10 mouse cellular contexts compared by ENCODE assay signal in the genomic region with DNA sequence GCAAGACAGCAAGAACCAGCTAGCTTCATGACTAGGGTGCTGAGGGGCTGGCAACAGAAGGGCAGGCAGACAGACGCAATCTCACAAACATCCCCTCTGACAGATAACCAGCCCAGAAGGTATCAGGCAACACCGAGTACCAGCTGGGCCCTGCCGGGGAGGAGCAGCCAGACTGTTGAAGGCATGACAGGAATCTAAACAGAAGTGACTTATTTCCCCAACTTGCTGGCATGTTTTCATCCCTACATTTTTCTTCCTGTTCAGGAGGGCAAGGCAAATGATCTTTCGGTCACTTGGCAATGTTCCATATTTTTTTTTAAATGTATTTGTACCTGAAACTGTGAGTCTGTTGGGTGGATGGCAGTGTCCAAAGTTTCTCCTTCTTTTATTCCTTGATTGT. TPM values are rescaled to one million over a fixed set of nuclear protein-coding genes. Genes with fewer than 3 reads are reported as not detected.
DNase-seq lines count a peak whose midpoint lies in the region; ATAC-seq lines count a peak whose summit lies in the region.
"Had no signal": no experiment of that assay in that cellular context is flagged by ENCODE, and none has a peak within 500 bp of the region (broad histone marks: within the 10 kb centered on the region; RNA-seq: fewer than 3 reads in every experiment).

No protein-coding gene starts in this region.

- DNase-seq in heart, postnatal 14 days = no peak
- DNase-seq in liver = peak; percentile 67
- DNase-seq in embryo, embryonic 9.5 days (ENCODE audit: extremely low spot score) = no peak
- no peak for DNase-seq in right cerebral cortex, postnatal 14 days
- DNase-seq: thymus, postnatal 14 days had no signal

- H3K36me3 ChIP-seq in heart, embryonic 16.5 days (ENCODE audit: control insufficient read depth, insufficient read depth) = no peaks in the 10 kb centered on the region
- no peaks in the 10 kb centered on the region for H3K36me3 ChIP-seq in intestine, embryonic 15.5 days
- H3K36me3 ChIP-seq: embryonic facial prominence, embryonic 15.5 days had no signal

- H3K27ac ChIP-seq in heart, embryonic 16.5 days (ENCODE audit: low read length) = no peak overlapping the region
- H3K27ac ChIP-seq in intestine, embryonic 15.5 days = peak overlapping the region; percentile 52; the same call in 1 of the 2 replicates
- H3K27ac ChIP-seq: embryonic facial prominence, embryonic 15.5 days had no signal

- ATAC-seq in heart, embryonic 16.5 days (replicated peaks; ENCODE audit: extremely low read depth, insufficient read depth, low FRiP score) = no peak
- peak; percentile 32 for ATAC-seq in intestine, embryonic 15.5 days
- peak; percentile 65 for ATAC-seq in megakaryocyte progenitor cell, adult 5-6 weeks (replicated peaks; ENCODE audit: poor library complexity)
- no peak for ATAC-seq in CD4-positive, CD25-positive, alpha-beta regulatory T cell, adult 4 months

- no peaks in the 10 kb centered on the region; the same call in 1 of the 2 replicates for H3K9me3 ChIP-seq in heart, embryonic 16.5 days (replicated peaks; ENCODE audit: control insufficient read depth, low read length)
- H3K9me3 ChIP-seq in intestine, embryonic 15.5 days = no peaks in the 10 kb centered on the region
- H3K9me3 ChIP-seq: embryonic facial prominence, embryonic 15.5 days had no signal

- H3K4me1 ChIP-seq in heart, embryonic 16.5 days (ENCODE audit: control insufficient read depth, insufficient read depth, low read length) = peaks cover 16% of the 10 kb centered on the region
- peaks cover 15% of the 10 kb centered on the region for H3K4me1 ChIP-seq in intestine, embryonic 15.5 days (replicated peaks)

- WGBS in heart, embryonic 16.5 days = 17% methylated on average over 4 of the region's 4 CpGs
- WGBS in intestine, embryonic 15.5 days = 18% methylated on average over 4 of the region's 4 CpGs

- H3K4me2 ChIP-seq in heart, embryonic 16.5 days (ENCODE audit: low read depth, low read length) = no peak overlapping the region
- H3K4me2 ChIP-seq in intestine, embryonic 15.5 days (replicated peaks) = no peak overlapping the region
- H3K4me2 ChIP-seq: embryonic facial prominence, embryonic 15.5 days had no signal

- peak overlapping the region; percentile 29; the same call in 1 of the 2 replicates for H3K9ac ChIP-seq in heart, embryonic 16.5 days (ENCODE audit: low read length)
- H3K9ac ChIP-seq in intestine, embryonic 15.5 days = no peak overlapping the region
- H3K9ac ChIP-seq: embryonic facial prominence, embryonic 15.5 days had no signal

- intact Hi-C loops in heart, postnatal 14 days (cut with DNase I) = no loop called here

- H3K27me3 ChIP-seq in heart, embryonic 16.5 days (ENCODE audit: control insufficient read depth, insufficient read depth, low read length) = no peaks in the 10 kb centered on the region
- H3K27me3 ChIP-seq in intestine, embryonic 15.5 days (replicated peaks) = no peaks in the 10 kb centered on the region
- H3K27me3 ChIP-seq: embryonic facial prominence, embryonic 15.5 days had no signal

- H3K4me3 ChIP-seq in heart, embryonic 16.5 days (ENCODE audit: low read length) = no peak overlapping the region
- no peak overlapping the region for H3K4me3 ChIP-seq in intestine, embryonic 15.5 days (replicated peaks)
- H3K4me3 ChIP-seq: embryonic facial prominence, embryonic 15.5 days had no signal

RNA-seq across cellular contexts. Expression of a gene that starts 32.1 kb away (rescaled TPM):
- polyA plus RNA-seq in heart, embryonic 16.5 days (2015; fragmentation: Nextera tagmentation; extraction: Ambion mirVana) = 144 and 166 TPM in 2 replicates
- 10 to 100 TPM; 48.8 to 56.9 TPM for total RNA-seq in heart, postnatal 14 days (2021)
- polyA plus RNA-seq in intestine, embryonic 15.5 days (2015; fragmentation: Nextera tagmentation; extraction: Ambion mirVana) = 232 and 235 TPM in 2 replicates
- 43.8 and 45.3 TPM in 2 replicates for total RNA-seq in megakaryocyte progenitor cell, adult 5-6 weeks (2015)
- total RNA-seq in megakaryocyte progenitor cell, adult 5-6 weeks (2017) = 118 and 129 TPM in 2 replicates
- 100 to 1,000 TPM; 110 to 136 TPM for polyA plus RNA-seq in CD4-positive, CD25-positive, alpha-beta regulatory T cell, adult 4 months (2017; shearing (Covaris generic))

Comparison
In these comparisons a context has a peak if more than half of its experiments do, and no peak if none do; other contexts are left out.
1. ATAC-seq: peak in intestine, embryonic 15.5 days (single experiment) and megakaryocyte progenitor cell, adult 5-6 weeks (single experiment); none in heart, embryonic 16.5 days (single experiment) and CD4-positive, CD25-positive, alpha-beta regulatory T cell, adult 4 months (single experiment).